Mouse (Mus musculus) lung, postnatal 10 days (tissue): ENCODE results near the gene Xrcc4.

Experiments
- DNase-seq: peaks from one replicate; pipeline ENCODE4 v3.0.0; 2021

Xrcc4 gene

GRCm38 (mm10) chr13:89735111-89735510, 354.3 kb downstream of the Xrcc4 start:
- DNase-seq: peak; percentile 43

- no peak for DNase-seq
These were observed 362.9 kb downstream of the Xrcc4 start for GRCm38 (mm10) chr13:89726492-89726891.
